Mouse (Mus musculus): ENCODE measurements at regions not wholly inside any gene's neighbourhood (a gene's known extent, or its start where the extent isn't known, plus 50 kb on each side); places are given as distances from the start of the nearest gene placed in this dataset.

DNA sequence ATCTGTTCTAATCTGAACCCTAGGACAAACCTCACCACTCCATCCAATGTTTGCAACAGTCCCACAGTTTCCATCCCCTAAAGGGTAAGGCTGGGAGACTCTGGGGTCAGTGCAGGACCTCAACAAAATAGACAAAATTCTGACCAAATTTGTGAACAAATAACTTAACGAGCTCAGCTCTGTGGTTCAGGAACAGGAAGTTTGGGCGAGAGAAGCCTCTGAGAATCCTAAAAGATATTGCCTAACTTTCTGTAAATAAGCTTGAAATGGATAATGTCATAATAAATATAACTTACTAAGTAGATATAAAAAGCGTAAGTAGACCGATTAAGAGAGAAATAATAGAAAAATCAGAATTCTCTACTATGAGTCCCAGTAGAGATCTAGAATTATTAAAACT, 416.9 kb downstream of the Plcl1 start:
- TF ChIP-seq POLR2A (IDR thresholded peaks at IDR 0.05; ENCODE audit: extremely low read depth, insufficient read depth, low read length) (no peak), CTCF (IDR thresholded peaks at IDR 0.05; ENCODE audit: extremely low read depth, insufficient read depth, low read length) (no peak)
